1 mouse cellular context compared by ENCODE assay signal in the genomic region with DNA sequence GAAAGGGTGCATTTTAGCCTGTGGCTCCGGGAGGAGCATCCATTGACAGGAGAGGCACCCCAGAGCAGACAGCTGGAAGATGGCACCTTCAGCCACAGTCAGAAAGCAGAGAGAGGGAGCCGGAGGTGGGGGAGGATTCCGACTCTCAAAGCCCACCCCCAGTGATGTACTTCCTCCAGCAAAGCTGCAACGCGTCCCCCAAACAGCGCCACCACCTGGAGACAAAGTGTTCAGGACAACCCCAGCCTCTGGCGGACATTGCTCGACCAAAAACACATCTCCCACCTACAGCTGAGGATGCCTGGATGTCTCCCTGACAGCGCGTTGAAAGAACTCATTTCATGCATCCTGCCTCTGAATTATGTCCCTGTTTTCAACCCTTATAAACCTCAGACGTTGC.
TF ChIP-seq lines count a peak whose summit lies in the region.

No protein-coding gene starts in this region.

TF ChIP-seq in ES-E14, 5 proteins besides CTCF, POLR2A, EP300 and RAD21:
- TF ChIP-seq HCFC1 (IDR thresholded peaks at IDR 0.05; ENCODE audit: borderline replicate concordance, insufficient read depth, low read length): no peak
- no peak for TF ChIP-seq ZC3H11A (IDR thresholded peaks at IDR 0.05; ENCODE audit: borderline replicate concordance, low read depth, low read length)
- no peak for TF ChIP-seq CHD2 (IDR thresholded peaks at IDR 0.05; ENCODE audit: low read depth, low read length)
- no peak for TF ChIP-seq MAFK (IDR thresholded peaks at IDR 0.05; ENCODE audit: insufficient read depth, low read depth, low read length)
- no peak for TF ChIP-seq ZNF384 (IDR thresholded peaks at IDR 0.05; ENCODE audit: low read depth, low read length)
